Mouse (Mus musculus) intestine, embryonic 14.5 days (tissue): Measurements from ENCODE around the gene Rsph4a. TPM values are rescaled to one million over a fixed set of nuclear protein-coding genes. Genes with fewer than 3 reads are reported as not detected.

Experiments used
- ATAC-seq: fragments of 200-750 bp; cut with Nextera tagmentation; replicated peaks from 2 replicates; pipeline ENCODE4 v1.8.0; 2017; ENCODE audit warnings: low read depth, moderate number of reproducible peaks, moderate TSS enrichment, moderate library complexity; ENCODE audit not compliant: low FRiP score, low TSS enrichment
- DNase-seq: peaks from one replicate; pipeline ENCODE4 v3.0.0-alpha.2; 2018; ENCODE audit warnings: low spot score
- H3K27ac ChIP-seq: fragments of 300-500 bp; sonication (generic); 2 replicates; pipeline ENCODE4 v1.5.1; 2014; ENCODE audit warnings: low read depth, mild to moderate bottlenecking, control low read depth
- H3K27me3 ChIP-seq: fragments of 300-500 bp; sonication (generic); replicated peaks from 2 replicates; pipeline ENCODE4 v1.6.1; 2014; ENCODE audit warnings: low read length, control low read depth; ENCODE audit not compliant: control insufficient read depth, insufficient read depth
- H3K36me3 ChIP-seq: fragments of 300-500 bp; sonication (generic); 2 replicates; pipeline ENCODE4 v1.6.1; 2014; ENCODE audit warnings: low read length, control low read depth; ENCODE audit not compliant: control insufficient read depth, insufficient read depth
- H3K4me1 ChIP-seq: fragments of 300-500 bp; sonication (generic); replicated peaks from 2 replicates; pipeline ENCODE4 v1.6.1; 2014; ENCODE audit warnings: low read length, control low read depth, mixed read lengths; ENCODE audit not compliant: control insufficient read depth, insufficient read depth
- H3K4me2 ChIP-seq: fragments of 300-500 bp; sonication (generic); 2 replicates; pipeline ENCODE4 v1.6.1; 2014; ENCODE audit warnings: low read length
- H3K4me3 ChIP-seq: fragments of 300-500 bp; sonication (generic); 2 replicates; pipeline ENCODE4 v1.5.1; 2014; ENCODE audit warnings: low read depth, low read length, control low read depth, mixed read lengths
- H3K9ac ChIP-seq: fragments of 300-500 bp; sonication (generic); 2 replicates; pipeline ENCODE4 v1.6.1; 2014; ENCODE audit warnings: mild to moderate bottlenecking, low read length
- H3K9me3 ChIP-seq: fragments of 300-500 bp; sonication (generic); 2 replicates; pipeline ENCODE4 v1.6.1; 2016; ENCODE audit warnings: low read length, control low read depth; ENCODE audit not compliant: control insufficient read depth
- whole genome bisulfite sequencing: fragments of 180-500 bp; shearing (Covaris S2); extraction: QIAGEN DNeasy Blood & Tissue Kit; methylation state at CpG from one replicate; pipeline ENCODE4 v1.1.7; 2014; 5-methylcytosine and 5-hydroxymethylcytosine counted together
- polyA plus RNA-seq: library from polyadenylated mRNA; unstranded; fragments of >200 nt; fragmentation: Nextera tagmentation; extraction: Ambion mirVana; gene quantifications from 2 replicates; pipeline ENCODE4 v1.2.1, GENCODE M21; 2014

Rsph4a gene
- polyA plus RNA-seq, 1 experiment from 2014 or later = not detected

- no peak overlapping the region for H3K4me2 ChIP-seq
- no peaks in the 10 kb centered on the region for H3K27me3 ChIP-seq
- peaks cover 78% of the 10 kb centered on the region for H3K36me3 ChIP-seq
- no peak overlapping the region for H3K9ac ChIP-seq
- H3K4me1 ChIP-seq = no peaks in the 10 kb centered on the region
- ATAC-seq = peak; percentile 68; the same call in 1 of the 2 replicates
- 0 out of 2 replicates have a peak, but pooled peaks cover 2% of the 10 kb centered on the region for H3K9me3 ChIP-seq
- H3K27ac ChIP-seq = no peak overlapping the region
- H3K4me3 ChIP-seq = no peak overlapping the region
- DNase-seq = no peak
These were observed 35.8 kb downstream of the Rsph4a start for GRCm38 (mm10) chr10:33940702-33941101.

- H3K27me3 ChIP-seq = no peaks in the 10 kb centered on the region
- H3K27ac ChIP-seq = no peak overlapping the region
- no peak overlapping the region for H3K9ac ChIP-seq
- no peaks in the 10 kb centered on the region for H3K9me3 ChIP-seq
- ATAC-seq (no peak), DNase-seq (no peak)
- no peaks in the 10 kb centered on the region for H3K4me1 ChIP-seq
- no peak overlapping the region for H3K4me2 ChIP-seq
- peaks cover 60% of the 10 kb centered on the region for H3K36me3 ChIP-seq
- no peak overlapping the region for H3K4me3 ChIP-seq
- WGBS = 91% methylated on average over 3 of the region's 3 CpGs
These were observed 40.5 kb downstream of the Rsph4a start for GRCm38 (mm10) chr10:33945390-33945789.

GRCm38 (mm10) chr10:33946336-33946735 lies 41.4 kb downstream of the Rsph4a start:
- H3K27ac ChIP-seq = no peak overlapping the region
- H3K27me3 ChIP-seq = no peaks in the 10 kb centered on the region
- WGBS = 84% methylated on average over 2 of the region's 2 CpGs
- H3K4me2 ChIP-seq = no peak overlapping the region
- no peaks in the 10 kb centered on the region for H3K9me3 ChIP-seq
- H3K36me3 ChIP-seq = peaks cover 52% of the 10 kb centered on the region
- no peak overlapping the region for H3K9ac ChIP-seq
- DNase-seq (no peak), ATAC-seq (no peak)
- no peak overlapping the region for H3K4me3 ChIP-seq
- no peaks in the 10 kb centered on the region; the same call in 1 of the 2 replicates for H3K4me1 ChIP-seq

GRCm38 (mm10) chr10:33950803-33951583 lies 46.1 kb downstream of the Rsph4a start, which contains the start of gene Zup1:
Zup1 (minus strand) TSS chr10:33951269.
- Histone ChIP-seq H3K9me3 (no peaks in the 10 kb centered on the region), H3K9ac (peak within 1 kb of the TSS; percentile 86), H3K27me3 (no peaks in the 10 kb centered on the region), H3K4me1 (no peaks in the 10 kb centered on the region; the same call in 1 of the 2 replicates), H3K36me3 (peaks cover 18% of the 10 kb centered on the region), H3K4me3 (peak within 1 kb of the TSS; percentile 61), H3K4me2 (peak within 1 kb of the TSS; percentile 67), H3K27ac (peak within 1 kb of the TSS; percentile 69)
- 2% methylated on average over 42 of the region's 42 CpGs for WGBS
- peak; percentile 85 for DNase-seq
- peak; percentile 92 for ATAC-seq

GRCm38 (mm10) chr10:33952509-33952908 lies 47.6 kb downstream of the Rsph4a start:
- ATAC-seq (no peak), DNase-seq (no peak)
- H3K9me3 ChIP-seq = no peaks in the 10 kb centered on the region
- H3K27me3 ChIP-seq = no peaks in the 10 kb centered on the region
- peaks cover 13% of the 10 kb centered on the region for H3K36me3 ChIP-seq
- no peak overlapping the region for H3K9ac ChIP-seq
- H3K4me2 ChIP-seq = no peak overlapping the region
- WGBS = 72% methylated on average over 3 of the region's 3 CpGs
- no peak overlapping the region for H3K27ac ChIP-seq
- no peak overlapping the region for H3K4me3 ChIP-seq
- H3K4me1 ChIP-seq = no peaks in the 10 kb centered on the region; the same call in 1 of the 2 replicates

Other genes starting within 250 kb of the Rsph4a start
- not detected in 2 replicates for gene Sult3a2, start 118.4 kb upstream of the Rsph4a start, polyA plus RNA-seq
- gene Sult3a1, start 47.4 kb upstream of the Rsph4a start, polyA plus RNA-seq = not detected in 2 replicates
- gene Zup1, start 46.2 kb downstream of the Rsph4a start, polyA plus RNA-seq = 17.9 and 21.9 TPM in 2 replicates
- gene Rwdd1, start 114.5 kb downstream of the Rsph4a start, polyA plus RNA-seq = 130 and 133 TPM in 2 replicates
- gene Trappc3l, start 132.5 kb downstream of the Rsph4a start, polyA plus RNA-seq = not detected in 2 replicates
- not detected in 2 replicates for gene Calhm4, start 139.2 kb downstream of the Rsph4a start, polyA plus RNA-seq
- gene Calhm5, start 191.4 kb downstream of the Rsph4a start, polyA plus RNA-seq = 0.75 and 0.97 TPM in 2 replicates
- 1.7 and 2.6 TPM in 2 replicates for gene Calhm6, start 222.9 kb downstream of the Rsph4a start, polyA plus RNA-seq